Mouse (Mus musculus): ENCODE measurements at regions not wholly inside any gene's neighbourhood (a gene's known extent, or its start where the extent isn't known, plus 50 kb on each side); places are given as distances from the start of the nearest gene placed in this dataset.

DNA sequence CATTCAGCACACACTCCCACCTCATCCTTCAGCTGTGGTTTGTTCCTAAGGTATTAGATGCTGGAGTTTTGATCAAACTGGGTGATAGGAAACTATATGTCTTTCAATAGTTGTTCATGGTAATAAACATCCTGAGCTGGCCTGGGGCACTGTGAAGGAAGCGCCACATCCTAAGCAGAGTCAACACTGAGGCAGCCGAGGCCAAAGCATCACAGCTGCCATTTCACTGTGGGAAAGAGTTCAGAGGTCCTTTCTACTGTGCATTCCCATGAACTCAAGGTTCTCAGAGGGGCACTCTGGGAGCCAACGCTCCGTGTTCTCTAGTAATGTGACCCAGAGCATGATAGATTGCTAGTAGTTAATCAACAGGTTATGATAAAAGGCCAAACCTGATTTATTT is 497.9 kb downstream of the Cetn3 start:
- TF ChIP-seq POLR2A (IDR thresholded peaks at IDR 0.05; ENCODE audit: low read depth, low read length) (no peak), CTCF (IDR thresholded peaks at IDR 0.05; ENCODE audit: extremely low read depth, insufficient read length, insufficient replicate concordance, low read depth, low read length) (no peak)
